Mouse (Mus musculus) embryo, embryonic 10.5 days (tissue): ENCODE measurements at regions not wholly inside any gene's neighbourhood (a gene's known extent, or its start where the extent isn't known, plus 50 kb on each side); places are given as distances from the start of the nearest gene placed in this dataset.
"Not testable (repeated sequence)": the region's sequence is repeated elsewhere in the genome, so short reads cannot be mapped to it uniquely, and the experiment has no call there.

ENCODE experiments used
- DNase-seq: peaks from one replicate; pipeline ENCODE4 v3.0.0-alpha.2; 2015; ENCODE audit warnings: low spot score

DNA sequence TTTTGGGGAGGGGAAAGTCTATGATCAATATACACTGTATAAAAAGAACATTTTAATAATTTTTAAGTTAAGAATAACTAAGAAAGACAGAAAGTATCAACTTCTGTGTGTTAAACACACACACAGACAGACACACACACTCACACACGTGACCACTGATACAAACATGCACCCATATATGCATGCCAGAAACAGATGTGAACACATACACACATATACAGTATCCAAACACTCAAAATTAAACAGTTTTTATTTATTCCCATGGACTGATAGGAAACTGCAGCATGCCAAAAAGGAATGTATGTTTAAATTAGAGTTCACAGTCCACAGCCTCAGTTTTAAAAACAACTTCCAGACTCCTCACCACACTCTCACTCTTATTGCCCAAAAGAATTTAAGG is 203.4 kb upstream of the Tbl1x start:
- no peak for DNase-seq

GRCm38 (mm10) chrX:77314384-77314783 is 196.4 kb upstream of the Tbl1x start:
- DNase-seq: peak; percentile 36

DNA sequence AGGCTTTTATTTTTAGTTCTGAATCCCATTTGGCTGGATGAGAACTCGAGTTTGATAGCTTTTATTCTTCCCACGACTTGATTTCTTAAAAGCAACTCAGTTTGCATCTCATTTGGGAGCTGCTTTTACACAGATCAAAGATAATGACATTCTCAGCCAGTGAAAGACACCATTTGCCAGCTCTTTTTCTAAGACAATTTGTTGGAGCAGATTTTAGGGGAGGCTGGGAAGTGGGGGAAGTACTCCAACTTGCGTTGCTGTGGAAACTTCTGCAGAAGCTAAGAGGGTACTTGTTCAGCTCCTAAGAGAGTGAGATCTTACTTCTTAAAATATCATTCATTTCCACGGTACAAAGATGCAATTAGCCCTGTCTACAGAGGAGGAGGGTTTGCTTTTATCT is 187.2 kb upstream of the Tbl1x start:
- no peak for DNase-seq

DNA sequence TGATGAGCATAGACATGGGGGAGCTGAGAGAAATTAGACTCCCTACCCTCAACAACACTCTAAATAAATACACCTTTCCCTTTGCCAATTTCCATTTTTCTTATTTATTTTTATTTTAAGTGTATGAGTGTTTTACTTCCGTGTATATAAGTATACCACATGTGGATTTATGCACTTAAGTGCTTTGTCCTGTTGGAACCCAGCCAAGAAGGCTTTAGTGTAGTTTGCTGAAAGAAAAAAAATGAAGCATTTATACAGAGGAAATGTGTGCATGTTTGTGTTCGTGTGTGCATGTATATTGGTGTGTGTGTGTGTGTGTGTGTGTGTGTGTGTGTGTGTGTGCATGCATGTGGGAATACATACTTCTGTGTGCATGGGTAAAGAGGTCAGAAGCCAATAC is 157.6 kb upstream of the Tbl1x start:
- no peak for DNase-seq

DNA sequence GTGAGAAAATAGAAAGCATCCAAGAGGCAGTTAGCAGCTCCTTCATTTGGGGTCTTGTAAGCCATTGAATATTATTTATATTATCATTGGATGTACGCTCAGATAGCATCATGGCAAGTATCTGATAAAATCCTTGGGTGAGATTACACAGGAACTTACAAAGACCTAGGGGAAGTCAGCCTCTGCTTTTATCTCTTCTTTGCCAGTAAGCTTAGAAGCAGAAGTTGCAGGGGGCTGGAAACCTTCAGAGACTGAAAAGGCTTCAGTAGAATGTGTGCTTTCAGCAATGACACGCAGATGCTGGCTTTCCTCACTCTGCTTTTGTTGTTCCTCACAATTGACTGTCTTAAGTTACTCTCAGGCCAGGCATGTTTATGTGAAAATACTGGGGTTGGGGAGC is 150.3 kb upstream of the Tbl1x start:
- no peak for DNase-seq

- DNase-seq: no peak
Measured at GRCm38 (mm10) chrX:77361106-77361505, 149.7 kb upstream of the Tbl1x start.

- DNase-seq: no peak
Measured at GRCm38 (mm10) chrX:77363657-77364056, 147.2 kb upstream of the Tbl1x start.

DNA sequence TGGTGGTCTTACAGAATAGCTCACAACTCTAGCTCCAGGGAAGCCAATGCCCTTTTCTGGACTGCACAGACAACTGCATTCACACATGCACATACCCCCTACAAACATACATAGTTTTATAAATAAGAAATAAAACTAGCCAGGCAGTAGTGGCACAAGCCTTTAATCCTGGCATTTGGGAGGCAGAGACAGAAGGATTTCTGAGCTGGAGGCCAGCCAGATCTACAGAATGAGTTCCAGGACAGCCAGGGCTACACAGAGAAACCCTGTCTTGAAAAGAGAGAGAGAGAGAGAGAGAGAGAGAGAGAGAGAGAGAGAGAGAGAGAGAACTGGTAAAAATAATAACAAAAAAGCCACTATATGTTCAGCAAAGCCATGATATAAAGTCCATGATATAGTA is 143.5 kb upstream of the Tbl1x start:
- no peak for DNase-seq

GRCm38 (mm10) chrX:77387271-77387670 is 123.5 kb upstream of the Tbl1x start:
- no peak for DNase-seq

GRCm38 (mm10) chrX:77391760-77392446 is 118.9 kb upstream of the Tbl1x start:
- peak; percentile 0 for DNase-seq

- no peak for DNase-seq
Measured at GRCm38 (mm10) chrX:77406896-77407295, 103.9 kb upstream of the Tbl1x start.

- DNase-seq: no peak
Measured at GRCm38 (mm10) chrX:77407925-77408324, 102.9 kb upstream of the Tbl1x start.

- DNase-seq: no peak
Measured at GRCm38 (mm10) chrX:77409370-77409769, 101.4 kb upstream of the Tbl1x start.

GRCm38 (mm10) chrX:77410812-77411211 is 100.0 kb upstream of the Tbl1x start:
- DNase-seq: no peak

GRCm38 (mm10) chrX:77414156-77414555 is 96.7 kb upstream of the Tbl1x start:
- no peak for DNase-seq

GRCm38 (mm10) chrX:77417766-77418165 is 93.0 kb upstream of the Tbl1x start:
- DNase-seq: peak; percentile 15

GRCm38 (mm10) chrX:77422206-77422605 is 88.6 kb upstream of the Tbl1x start:
- DNase-seq: no peak

GRCm38 (mm10) chrX:77424792-77425727 is 85.8 kb upstream of the Tbl1x start:
- no peak for DNase-seq

DNA sequence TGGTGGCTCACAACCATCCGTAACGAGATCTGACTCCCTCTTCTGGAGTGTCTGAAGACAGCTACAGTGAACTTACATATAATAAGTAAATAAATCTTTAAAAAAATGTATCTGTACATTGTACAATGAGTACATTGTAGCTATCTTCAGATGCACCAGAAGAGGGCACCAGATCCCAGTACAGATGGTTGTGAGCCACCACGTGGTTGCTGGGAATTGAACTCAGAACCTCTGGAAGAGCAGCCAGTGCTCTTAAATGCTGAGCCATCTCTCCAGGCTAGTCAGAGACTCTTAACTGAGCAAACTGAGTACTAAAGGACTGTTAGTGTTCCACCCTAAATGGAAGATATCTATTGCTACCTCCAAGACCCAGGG is 85.1 kb upstream of the Tbl1x start:
- DNase-seq: not testable (repeated sequence)

DNA sequence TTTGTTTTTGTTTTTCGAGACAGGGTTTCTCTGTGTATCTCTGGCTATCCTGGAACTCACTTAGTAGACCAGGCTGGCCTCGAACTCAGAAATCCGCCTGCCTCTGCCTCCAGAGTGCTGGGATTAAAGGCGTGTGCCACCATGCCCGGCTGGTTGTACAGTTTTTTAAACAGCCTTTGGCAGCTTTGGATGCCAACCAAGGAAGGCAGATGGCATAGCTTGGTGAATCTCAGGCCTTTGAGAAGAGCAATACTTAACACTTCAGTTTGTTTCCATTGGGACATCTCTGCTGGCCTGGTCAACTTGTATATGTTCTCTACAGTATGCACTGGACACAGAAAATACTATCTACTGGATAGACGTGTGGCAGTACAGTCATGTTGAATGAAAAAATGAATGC is 84.0 kb upstream of the Tbl1x start:
- not testable (repeated sequence) for DNase-seq

DNA sequence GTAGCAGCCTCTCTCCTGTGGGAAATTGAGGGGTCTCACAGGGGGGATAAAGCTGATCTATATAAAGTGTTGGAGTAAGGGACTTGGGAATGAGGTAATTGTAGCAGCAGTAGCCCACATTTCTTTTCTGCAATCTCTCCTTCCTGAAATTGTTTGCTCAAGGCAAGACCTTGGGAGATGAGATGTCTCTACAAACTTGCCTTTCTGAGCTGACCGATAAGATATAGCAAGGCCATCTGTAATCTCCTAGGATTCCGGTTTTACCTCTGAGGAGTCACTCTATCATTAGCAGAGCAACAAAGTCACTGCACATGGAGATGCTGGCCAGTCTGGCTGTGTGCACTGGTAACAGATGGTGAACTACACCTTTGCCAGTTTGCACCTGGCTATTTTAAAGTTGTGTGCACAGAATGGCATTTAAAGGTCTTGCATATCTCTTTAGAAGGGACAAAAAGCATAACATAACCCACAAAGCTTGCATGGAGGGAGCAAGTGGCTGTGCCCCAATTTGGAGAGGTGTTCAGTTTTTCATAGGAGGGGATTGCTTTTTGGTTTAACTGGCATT is 78.7 kb upstream of the Tbl1x start:
- DNase-seq: no peak

GRCm38 (mm10) chrX:77432846-77433810 is 77.7 kb upstream of the Tbl1x start:
- peak; percentile 95 for DNase-seq
